13 mouse cellular contexts compared by ENCODE assay signal in the genomic region with DNA sequence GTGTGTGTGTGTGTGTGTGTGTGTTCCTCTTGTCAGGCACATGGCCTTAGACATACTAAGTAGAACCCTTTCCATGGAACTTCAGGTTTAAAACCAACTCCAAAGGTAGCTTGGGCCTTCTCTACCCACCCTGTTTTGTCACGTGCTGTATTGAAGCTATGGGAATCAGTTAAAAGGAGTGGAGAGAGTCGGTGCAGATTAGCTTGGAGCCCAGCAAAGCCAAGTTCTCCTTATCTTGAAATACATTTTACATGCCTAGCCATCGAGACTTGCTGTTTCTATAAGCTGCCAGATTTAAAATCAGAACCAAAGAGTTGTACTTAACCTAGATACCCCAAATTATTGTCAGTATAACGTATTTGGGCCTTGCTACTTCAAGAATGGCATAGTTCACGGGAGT. TPM values are rescaled to one million over a fixed set of nuclear protein-coding genes. Genes with fewer than 3 reads are reported as not detected.
A peak's percentile ranks its signal among the peaks of the same experiment; 100 is the strongest.
DNase-seq lines count a peak whose midpoint lies in the region; ATAC-seq and TF ChIP-seq lines count a peak whose summit lies in the region.
"Had no signal": no experiment of that assay in that cellular context is flagged by ENCODE, and none has a peak within 500 bp of the region (broad histone marks: within the 10 kb centered on the region; RNA-seq: fewer than 3 reads in every experiment).

No protein-coding gene starts in this region.

- no peak overlapping the region for H3K9ac ChIP-seq in liver, embryonic 12.5 days
- no peak overlapping the region for H3K9ac ChIP-seq in midbrain, embryonic 16.5 days (ENCODE audit: low read depth, low read length)
- H3K9ac ChIP-seq: embryonic facial prominence, embryonic 15.5 days; limb, embryonic 13.5 days; midbrain, embryonic 13.5 days had no signal

- H3K4me1 ChIP-seq in heart, embryonic 10.5 days: peaks cover 91% of the 10 kb centered on the region
- peaks cover 46% of the 10 kb centered on the region for H3K4me1 ChIP-seq in spleen, adult 2 months (ENCODE audit: control insufficient read depth, insufficient read depth, insufficient read length)
- H3K4me1 ChIP-seq in liver, embryonic 12.5 days: peaks cover 93% of the 10 kb centered on the region
- H3K4me1 ChIP-seq in midbrain, embryonic 16.5 days (ENCODE audit: control insufficient read depth, insufficient read depth, low read length): peaks cover 11% of the 10 kb centered on the region

- WGBS in heart, embryonic 10.5 days: 39% methylated on average over 5 of the region's 5 CpGs
- 52% methylated on average over 5 of the region's 5 CpGs for WGBS in spleen, adult 2 months
- WGBS in liver, embryonic 12.5 days (ENCODE audit: insufficient replicate concordance): 24% methylated on average over 5 of the region's 5 CpGs
- WGBS in midbrain, embryonic 16.5 days: 83% methylated on average over 5 of the region's 5 CpGs

- DNase-seq in heart, embryonic 10.5 days (ENCODE audit: low spot score): no peak
- no peak for DNase-seq in heart, postnatal 25 days (ENCODE audit: low spot score)
- no peak for DNase-seq in spleen, adult 2 months (ENCODE audit: low read depth in 1 of 2, low spot score in 2 of 2)
- DNase-seq in spleen, postnatal 4 days (ENCODE audit: low spot score in 2 of 2): no peak
- no peak for DNase-seq in ovary, postnatal 10 days (ENCODE audit: low spot score)
- no peak for DNase-seq in cerebellum, adult 11 months
- DNase-seq: adrenal gland, postnatal 25 days; cerebellum, postnatal 14 days had no signal

- no peaks in the 10 kb centered on the region for H3K27me3 ChIP-seq in heart, embryonic 10.5 days (ENCODE audit: insufficient read depth, poor library complexity, severe bottlenecking)
- no peaks in the 10 kb centered on the region for H3K27me3 ChIP-seq in spleen, adult 2 months (ENCODE audit: control insufficient read depth, insufficient read depth, low read length)
- peaks cover 12% of the 10 kb centered on the region; the same call in 1 of the 2 replicates for H3K27me3 ChIP-seq in liver, embryonic 12.5 days (replicated peaks)
- H3K27me3 ChIP-seq in midbrain, embryonic 16.5 days (ENCODE audit: control insufficient read depth, insufficient read depth, low read depth, low read length): no peaks in the 10 kb centered on the region
- H3K27me3 ChIP-seq: embryonic facial prominence, embryonic 15.5 days; limb, embryonic 13.5 days; midbrain, embryonic 13.5 days had no signal

- H3K4me3 ChIP-seq in heart, embryonic 10.5 days: no peak overlapping the region
- H3K4me3 ChIP-seq in spleen, adult 2 months (ENCODE audit: extremely low read depth, insufficient read depth, insufficient read length): no peak overlapping the region
- no peak overlapping the region for H3K4me3 ChIP-seq in liver, embryonic 12.5 days
- no peak overlapping the region for H3K4me3 ChIP-seq in midbrain, embryonic 16.5 days (ENCODE audit: low read depth, low read length)
- H3K4me3 ChIP-seq: embryonic facial prominence, embryonic 15.5 days; limb, embryonic 13.5 days; midbrain, embryonic 13.5 days had no signal

- H3K9me3 ChIP-seq in heart, embryonic 10.5 days: no peaks in the 10 kb centered on the region
- H3K9me3 ChIP-seq in liver, embryonic 12.5 days (replicated peaks): no peaks in the 10 kb centered on the region
- no peaks in the 10 kb centered on the region for H3K9me3 ChIP-seq in midbrain, embryonic 16.5 days (replicated peaks; ENCODE audit: control insufficient read depth, low read length, poor library complexity, severe bottlenecking)
- H3K9me3 ChIP-seq: embryonic facial prominence, embryonic 15.5 days; limb, embryonic 13.5 days; midbrain, embryonic 13.5 days had no signal

- no peak for TF ChIP-seq POLR2A in spleen, adult 2 months (IDR thresholded peaks at IDR 0.05; ENCODE audit: low read depth, low read length)

- ATAC-seq in liver, embryonic 12.5 days: peak; percentile 74
- no peak for ATAC-seq in midbrain, embryonic 16.5 days
- ATAC-seq: midbrain, embryonic 13.5 days had no signal

- intact Hi-C loops in heart, postnatal 25 days (cut with DNase I): loop anchor here (5.0 kb wide), 2 partner anchors 32 to 43 kb away; partner anchors contain the start of gene Add3

- peak overlapping the region; percentile 72 for H3K27ac ChIP-seq in heart, embryonic 10.5 days
- peak overlapping the region; percentile 92 for H3K27ac ChIP-seq in spleen, adult 2 months (ENCODE audit: insufficient read depth, low read length)
- H3K27ac ChIP-seq in liver, embryonic 12.5 days: peak overlapping the region; percentile 87
- H3K27ac ChIP-seq in midbrain, embryonic 16.5 days (ENCODE audit: low read length): no peak overlapping the region
- H3K27ac ChIP-seq: embryonic facial prominence, embryonic 15.5 days; limb, embryonic 13.5 days; midbrain, embryonic 13.5 days had no signal

- no peak for TF ChIP-seq CTCF in spleen, adult 2 months (IDR thresholded peaks at IDR 0.05; ENCODE audit: extremely low read depth, insufficient read depth, insufficient read length, insufficient replicate concordance)

- peak overlapping the region; percentile 68 for H3K4me2 ChIP-seq in liver, embryonic 12.5 days
- H3K4me2 ChIP-seq in midbrain, embryonic 16.5 days (ENCODE audit: low read length): no peak overlapping the region
- H3K4me2 ChIP-seq: embryonic facial prominence, embryonic 15.5 days; limb, embryonic 13.5 days; midbrain, embryonic 13.5 days had no signal

- H3K36me3 ChIP-seq in heart, embryonic 10.5 days: peaks cover 21% of the 10 kb centered on the region
- H3K36me3 ChIP-seq in spleen, adult 2 months (ENCODE audit: control insufficient read depth, insufficient read depth, low read length): no peaks in the 10 kb centered on the region
- H3K36me3 ChIP-seq in liver, embryonic 12.5 days: 0 out of 2 replicates have a peak, but pooled peaks cover 4% of the 10 kb centered on the region
- H3K36me3 ChIP-seq in midbrain, embryonic 16.5 days (ENCODE audit: control insufficient read depth, insufficient read depth, low read length): no peaks in the 10 kb centered on the region
- H3K36me3 ChIP-seq: embryonic facial prominence, embryonic 15.5 days; limb, embryonic 13.5 days; midbrain, embryonic 13.5 days had no signal

RNA-seq across cellular contexts. Expression of gene Add3, which starts 44.7 kb away (rescaled TPM):
- 128 and 173 TPM in 2 replicates for polyA plus RNA-seq in heart, embryonic 10.5 days (2016; fragmentation: Nextera tagmentation; extraction: Ambion mirVana)
- 10 to 100 TPM; 50.2 to 53.3 TPM for total RNA-seq in heart, postnatal 25 days (2021)
- polyA plus RNA-seq in spleen, adult 2 months (2012; rRNA removed): 40.6 and 45.1 TPM in 2 replicates
- polyA plus RNA-seq in liver, embryonic 12.5 days (2016; fragmentation: Nextera tagmentation; extraction: Ambion mirVana): 42.1 and 42.2 TPM in 2 replicates
- polyA plus RNA-seq in midbrain, embryonic 16.5 days (2015; fragmentation: Nextera tagmentation; extraction: Ambion mirVana): 31.9 and 35.7 TPM in 2 replicates
